In genomic region chr19:56549033-56549680, GRCm38 (mm10) we compare ENCODE assay signal across 8 mouse cellular contexts. TPM values are rescaled to one million over a fixed set of nuclear protein-coding genes. Genes with fewer than 3 reads are reported as not detected.
DNase-seq lines count a peak whose midpoint lies in the region; ATAC-seq and TF ChIP-seq lines count a peak whose summit lies in the region.

No protein-coding gene starts in this region.

- no peak for TF ChIP-seq POLR2A in ES-Bruce4 (IDR thresholded peaks at IDR 0.05; ENCODE audit: insufficient read depth, low read length)

- no peaks in the 10 kb centered on the region for H3K27me3 ChIP-seq in erythroblast, embryonic 14.5 days (ENCODE audit: control insufficient read depth)
- no peaks in the 10 kb centered on the region for H3K27me3 ChIP-seq in ES-Bruce4 (ENCODE audit: control insufficient read depth, insufficient read depth, low read length, poor library complexity, severe bottlenecking)
- no peaks in the 10 kb centered on the region for H3K27me3 ChIP-seq in heart, embryonic 15.5 days
- H3K27me3 ChIP-seq in limb, embryonic 11.5 days (ENCODE audit: control insufficient read depth, insufficient read depth, low read length) = no peaks in the 10 kb centered on the region
- no peaks in the 10 kb centered on the region for H3K27me3 ChIP-seq in stomach, embryonic 14.5 days (ENCODE audit: control insufficient read depth, insufficient read depth, low read length)

- H3K36me3 ChIP-seq in erythroblast, embryonic 14.5 days (ENCODE audit: control insufficient read depth) = peaks cover 53% of the 10 kb centered on the region
- peaks cover 5% of the 10 kb centered on the region for H3K36me3 ChIP-seq in ES-Bruce4 (ENCODE audit: control insufficient read depth, insufficient read depth, low read length, poor library complexity, severe bottlenecking)
- peaks cover 27% of the 10 kb centered on the region for H3K36me3 ChIP-seq in heart, embryonic 15.5 days
- peaks cover 13% of the 10 kb centered on the region; the same call in 1 of the 2 replicates for H3K36me3 ChIP-seq in limb, embryonic 11.5 days (ENCODE audit: control insufficient read depth, insufficient read depth, low read length)
- H3K36me3 ChIP-seq in stomach, embryonic 14.5 days (ENCODE audit: control insufficient read depth, insufficient read depth, low read length) = peaks cover 17% of the 10 kb centered on the region

- WGBS in heart, embryonic 15.5 days = 19% methylated on average over 18 of the region's 18 CpGs
- WGBS in limb, embryonic 11.5 days = 24% methylated on average over 18 of the region's 18 CpGs
- WGBS in stomach, embryonic 14.5 days = 18% methylated on average over 18 of the region's 18 CpGs

- no peak; the same call in 1 of the 2 replicates for ATAC-seq in erythroblast, adult 5-6 weeks (replicated peaks; ENCODE audit: low FRiP score, poor library complexity, severe bottlenecking)
- ATAC-seq in heart, embryonic 15.5 days (replicated peaks; ENCODE audit: insufficient number of reproducible peaks, insufficient read depth, low FRiP score, low read depth) = no peak
- ATAC-seq in limb, embryonic 11.5 days (ENCODE audit: insufficient number of reproducible peaks, low FRiP score, low TSS enrichment, low read depth) = 0 out of 2 replicates have a peak, but pooled peaks have one; percentile 5
- peak; percentile 47; the same call in 1 of the 2 replicates for ATAC-seq in stomach, embryonic 14.5 days (ENCODE audit: insufficient number of reproducible peaks, insufficient read depth, low FRiP score, low read depth)

- TF ChIP-seq EP300 in ES-Bruce4 (IDR thresholded peaks at IDR 0.05; ENCODE audit: insufficient read depth, low read depth, low read length) = no peak

- 0 out of 2 replicates have a peak overlapping the region, but pooled peaks have one; percentile 78 for H3K27ac ChIP-seq in ES-Bruce4 (ENCODE audit: insufficient read depth, low read length)
- peak overlapping the region; percentile 97 for H3K27ac ChIP-seq in heart, embryonic 15.5 days
- H3K27ac ChIP-seq in limb, embryonic 11.5 days (replicated peaks; ENCODE audit: low read depth, low read length) = peak overlapping the region; percentile 93
- peak overlapping the region; percentile 98 for H3K27ac ChIP-seq in stomach, embryonic 14.5 days (ENCODE audit: low read length)

- TF ChIP-seq CTCF in ES-Bruce4 (IDR thresholded peaks at IDR 0.05; ENCODE audit: low read depth, low read length) = no peak

- peak overlapping the region; percentile 89 for H3K4me3 ChIP-seq in erythroblast, embryonic 14.5 days (replicated peaks)
- H3K4me3 ChIP-seq in ES-Bruce4 (ENCODE audit: low read depth, low read length) = peak overlapping the region; percentile 96
- peak overlapping the region; percentile 77 for H3K4me3 ChIP-seq in heart, embryonic 15.5 days
- peak overlapping the region; percentile 95 for H3K4me3 ChIP-seq in limb, embryonic 11.5 days (ENCODE audit: low read depth, low read length)
- H3K4me3 ChIP-seq in stomach, embryonic 14.5 days (ENCODE audit: low read depth, low read length) = peak overlapping the region; percentile 70

- DNase-seq in limb, embryonic 11.5 days (ENCODE audit: low spot score) = no peak
- no peak for DNase-seq in cerebellum, postnatal 36 days
- DNase-seq in urinary bladder, postnatal 25 days (ENCODE audit: low spot score) = no peak

- no peaks in the 10 kb centered on the region for H3K9me3 ChIP-seq in erythroblast, embryonic 14.5 days (ENCODE audit: control insufficient read depth, low read length)
- no peaks in the 10 kb centered on the region for H3K9me3 ChIP-seq in ES-Bruce4 (replicated peaks; ENCODE audit: control insufficient read depth, insufficient read depth, low read length, poor library complexity, severe bottlenecking)
- no peaks in the 10 kb centered on the region for H3K9me3 ChIP-seq in heart, embryonic 15.5 days (replicated peaks)
- H3K9me3 ChIP-seq in limb, embryonic 11.5 days (ENCODE audit: control insufficient read depth, low read length) = no peaks in the 10 kb centered on the region
- no peaks in the 10 kb centered on the region for H3K9me3 ChIP-seq in stomach, embryonic 14.5 days (ENCODE audit: control insufficient read depth, low read depth, low read length)

- peaks cover 61% of the 10 kb centered on the region for H3K4me1 ChIP-seq in erythroblast, embryonic 14.5 days (ENCODE audit: control insufficient read depth)
- no peaks in the 10 kb centered on the region for H3K4me1 ChIP-seq in ES-Bruce4 (ENCODE audit: control insufficient read depth, insufficient read depth, low read length)
- peaks cover 16% of the 10 kb centered on the region for H3K4me1 ChIP-seq in heart, embryonic 15.5 days (replicated peaks)
- peaks cover 7% of the 10 kb centered on the region; the same call in 1 of the 2 replicates for H3K4me1 ChIP-seq in limb, embryonic 11.5 days (ENCODE audit: control insufficient read depth, insufficient read depth, low read length)
- peaks cover 13% of the 10 kb centered on the region for H3K4me1 ChIP-seq in stomach, embryonic 14.5 days (ENCODE audit: control insufficient read depth, insufficient read depth, low read length)

- peak overlapping the region; percentile 91 for H3K4me2 ChIP-seq in heart, embryonic 15.5 days
- peak overlapping the region; percentile 76 for H3K4me2 ChIP-seq in limb, embryonic 11.5 days (ENCODE audit: low read depth, severe bottlenecking)
- H3K4me2 ChIP-seq in stomach, embryonic 14.5 days (replicated peaks; ENCODE audit: low read depth, low read length) = peak overlapping the region; percentile 58

- H3K9ac ChIP-seq in ES-Bruce4 (ENCODE audit: low read depth, poor library complexity, severe bottlenecking) = peak overlapping the region; percentile 96
- peak overlapping the region; percentile 90 for H3K9ac ChIP-seq in heart, embryonic 15.5 days
- peak overlapping the region; percentile 98 for H3K9ac ChIP-seq in limb, embryonic 11.5 days (ENCODE audit: low read length)
- peak overlapping the region; percentile 96 for H3K9ac ChIP-seq in stomach, embryonic 14.5 days (replicated peaks; ENCODE audit: low read depth, low read length)

RNA-seq across cellular contexts. Expression of gene Nhlrc2, which starts 1.1 kb away (rescaled TPM):
- 1.1 and 1.3 TPM in 2 replicates for polyA plus RNA-seq in erythroblast, embryonic 14.5 days (2012)
- 3.8 and 5.9 TPM in 2 replicates for total RNA-seq in erythroblast, adult 5-6 weeks (2015; ENCODE audit: low replicate concordance)
- 6.1 and 8.2 TPM in 2 replicates for total RNA-seq in erythroblast, adult 5-6 weeks (2017; ENCODE audit: low replicate concordance)
- polyA plus RNA-seq in ES-Bruce4 (2011; ENCODE audit: insufficient read depth, insufficient read length, low read depth, missing spikeins) = 18.0 and 27.8 TPM in 2 replicates
- 14.4 and 14.9 TPM in 2 replicates for polyA plus RNA-seq in heart, embryonic 15.5 days (2015; fragmentation: Nextera tagmentation; extraction: Ambion mirVana)
- polyA plus RNA-seq in limb, embryonic 11.5 days (2014; fragmentation: Nextera tagmentation; extraction: Ambion mirVana) = 13.7 and 16.3 TPM in 2 replicates
- polyA plus RNA-seq in stomach, embryonic 14.5 days (2014; fragmentation: Nextera tagmentation; extraction: Ambion mirVana) = 20.4 and 20.9 TPM in 2 replicates

RNA-seq across cellular contexts. Expression of gene Dclre1a, which starts 1.1 kb away (rescaled TPM):
- 0.14 and 0.60 TPM in 2 replicates for polyA plus RNA-seq in erythroblast, embryonic 14.5 days (2012)
- 23.4 and 27.3 TPM in 2 replicates for total RNA-seq in erythroblast, adult 5-6 weeks (2015; ENCODE audit: low replicate concordance)
- total RNA-seq in erythroblast, adult 5-6 weeks (2017; ENCODE audit: low replicate concordance) = 13.5 and 16.2 TPM in 2 replicates
- polyA plus RNA-seq in ES-Bruce4 (2011; ENCODE audit: insufficient read depth, insufficient read length, low read depth, missing spikeins) = 14.0 and 16.0 TPM in 2 replicates
- 13.9 and 14.3 TPM in 2 replicates for polyA plus RNA-seq in heart, embryonic 15.5 days (2015; fragmentation: Nextera tagmentation; extraction: Ambion mirVana)
- polyA plus RNA-seq in limb, embryonic 11.5 days (2014; fragmentation: Nextera tagmentation; extraction: Ambion mirVana) = 18.5 and 24.6 TPM in 2 replicates
- 21.8 and 26.4 TPM in 2 replicates for polyA plus RNA-seq in stomach, embryonic 14.5 days (2014; fragmentation: Nextera tagmentation; extraction: Ambion mirVana)

Comparison
In these comparisons a context has a peak if more than half of its experiments do, and no peak if none do; other contexts are left out.
1. ATAC-seq: peak in limb, embryonic 11.5 days (single experiment) and stomach, embryonic 14.5 days (single experiment); none in erythroblast, adult 5-6 weeks (single experiment) and heart, embryonic 15.5 days (single experiment).
2. Peak in every context shown above with its lines, with median percentiles within 50 percentile points of each other: H3K4me3 ChIP-seq, H3K27ac ChIP-seq, H3K9ac ChIP-seq and H3K4me2 ChIP-seq.